Mouse (Mus musculus) embryonic fibroblast, embryonic 13.5 days (primary cell): ENCODE measurements at regions not wholly inside any gene's neighbourhood (a gene's known extent, or its start where the extent isn't known, plus 50 kb on each side); places are given as distances from the start of the nearest gene placed in this dataset.

Experiments
- CTCF ChIP-seq: IDR thresholded peaks from 2 replicates; pipeline ENCODE4 v1.5.1; 2011; ENCODE audit warnings: mild to moderate bottlenecking, control low read depth, low read length, moderate library complexity, borderline replicate concordance; ENCODE audit not compliant: insufficient read depth
- POLR2A ChIP-seq: IDR thresholded peaks from 2 replicates; pipeline ENCODE4 v1.6.1; 2011; ENCODE audit warnings: low read depth, mild to moderate bottlenecking, control low read depth, low read length, moderate library complexity

DNA sequence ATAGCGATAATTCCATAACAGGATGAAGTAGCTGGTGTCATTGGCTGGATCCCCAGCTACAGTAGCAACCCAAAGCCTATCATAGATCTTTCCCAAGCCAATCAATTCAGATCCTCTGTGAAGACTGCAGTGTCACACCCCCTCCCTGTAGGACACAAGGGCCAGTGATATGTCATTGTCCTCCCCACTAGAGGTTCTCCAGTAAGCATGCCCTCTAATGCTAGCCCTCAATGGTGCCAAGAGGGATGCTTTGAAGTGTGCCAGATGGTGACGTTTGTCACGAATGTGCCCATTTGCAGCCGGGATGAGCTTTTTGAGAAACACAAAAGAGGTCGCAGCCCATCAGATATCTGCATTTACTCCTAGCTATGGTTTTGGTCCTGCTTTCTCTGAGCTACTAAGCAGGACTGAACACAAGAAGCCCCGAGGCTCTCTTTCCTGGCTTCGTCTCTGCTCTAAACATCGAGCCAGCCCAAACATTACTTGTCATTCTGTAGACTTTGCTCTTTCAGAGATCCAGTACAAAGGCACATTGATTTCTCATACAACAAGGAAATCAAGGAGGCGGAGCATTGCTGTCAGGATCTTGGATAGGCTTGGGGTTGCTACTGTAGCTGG lies 214.2 kb downstream of the Gm19410 start:
- no peak for TF ChIP-seq CTCF
- TF ChIP-seq POLR2A = no peak
